Mouse (Mus musculus) heart, postnatal 10 days (tissue): ENCODE results near the gene Atp4b. TPM values are rescaled to one million over a fixed set of nuclear protein-coding genes. Genes with fewer than 3 reads are reported as not detected.

Experiments
- DNase-seq, 2 experiments: peaks; one replicate each; pipeline ENCODE4 v3.0.0; 2021
- intact Hi-C: fragments of 180-260 bp; cut with DNase I; formaldehyde crosslinking; loops from one replicate; pipeline ENCODE4 v1.15.1; 2025
- total RNA-seq, 2 experiments: library from RNA; stranded (reverse); gene quantifications; 2 replicates each; pipeline ENCODE4 v1.2.3; 2021

Gene Atp4b
- total RNA-seq, 2 experiments from 2014 or later = not detected

DNA sequence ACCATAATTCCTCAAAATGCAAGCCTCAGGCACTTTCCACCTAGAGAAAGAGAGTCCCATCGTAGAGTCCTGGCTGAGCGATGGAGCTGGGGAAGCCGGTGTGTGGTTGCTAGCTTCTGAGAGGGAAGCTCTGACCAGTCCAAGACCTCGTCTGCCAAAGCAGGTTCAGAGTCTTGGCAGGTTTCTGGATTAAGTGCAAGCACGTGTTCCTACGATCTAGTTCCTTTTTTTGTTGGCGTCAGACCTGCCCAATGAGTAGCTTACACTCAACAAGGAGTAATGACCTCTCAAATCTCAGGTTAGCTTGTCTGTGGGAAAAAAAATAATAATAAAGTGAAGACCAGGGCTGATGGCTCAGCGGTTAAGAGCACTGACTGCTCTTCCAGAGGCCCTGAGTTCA is 8.9 kb downstream of the Atp4b start:
- no peak for DNase-seq
- intact Hi-C loops = no loop called here

DNA sequence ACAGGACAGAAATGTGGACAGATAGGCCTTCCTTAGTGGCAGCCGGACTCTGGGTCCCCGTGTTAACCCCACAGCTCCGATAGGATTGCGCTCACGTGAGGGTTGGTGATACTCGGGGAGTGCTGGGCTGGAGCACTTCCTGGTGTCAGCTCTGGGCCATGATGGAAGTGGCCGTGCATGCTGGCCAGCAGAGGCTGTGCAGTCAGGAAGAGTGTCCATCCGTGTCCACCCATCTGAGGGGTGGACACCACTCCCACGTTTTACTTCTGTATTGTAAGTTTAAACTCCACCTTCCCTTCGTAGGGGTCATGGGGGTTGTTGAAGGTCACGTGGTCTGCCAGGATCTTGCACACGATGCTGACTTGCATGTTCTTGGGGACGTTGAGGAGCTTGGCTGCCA is 10.3 kb downstream of the Atp4b start:
- no peak for DNase-seq
- intact Hi-C loops = no loop called here

DNA sequence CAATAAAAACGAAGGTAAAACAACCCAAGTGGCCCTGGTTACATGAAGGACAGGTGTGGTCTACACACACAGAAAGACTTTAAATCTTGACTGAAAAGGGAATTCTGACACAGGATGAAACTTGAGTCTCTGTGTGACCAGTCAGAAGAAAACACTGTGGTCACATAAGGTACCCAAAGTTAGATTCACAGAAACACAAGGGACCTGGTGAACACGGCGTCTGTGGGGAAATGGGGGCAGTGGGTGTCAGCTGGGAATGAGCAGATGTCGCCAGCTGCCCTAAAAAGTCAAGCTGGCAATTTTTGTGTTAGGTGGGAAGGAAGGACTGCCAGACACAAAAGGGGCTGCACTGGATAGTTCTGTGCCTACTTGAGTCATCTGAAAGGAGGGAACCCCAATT is 13.6 kb downstream of the Atp4b start:
- DNase-seq = no peak
- intact Hi-C loops = no loop called here

DNA sequence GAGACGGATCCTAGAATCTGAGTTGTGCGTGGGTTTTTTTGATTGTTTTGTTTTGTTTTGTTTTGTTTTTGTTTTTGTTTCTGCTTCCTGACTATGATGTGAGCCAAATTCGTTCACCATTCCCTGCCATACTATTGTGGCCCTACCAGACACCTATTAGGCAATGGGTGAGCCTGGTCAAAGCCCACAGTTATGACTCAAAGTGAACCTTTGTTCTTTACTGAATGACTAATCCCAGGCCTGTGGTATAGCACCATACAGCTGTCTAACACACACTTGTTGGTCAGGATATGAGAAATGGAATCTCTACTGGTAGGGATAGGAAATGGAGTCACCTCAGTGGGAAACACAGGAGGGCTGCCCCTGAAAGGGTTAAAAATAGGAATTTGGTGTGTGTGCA is 14.1 kb downstream of the Atp4b start:
- intact Hi-C loops = no loop called here
- DNase-seq = no peak

DNA sequence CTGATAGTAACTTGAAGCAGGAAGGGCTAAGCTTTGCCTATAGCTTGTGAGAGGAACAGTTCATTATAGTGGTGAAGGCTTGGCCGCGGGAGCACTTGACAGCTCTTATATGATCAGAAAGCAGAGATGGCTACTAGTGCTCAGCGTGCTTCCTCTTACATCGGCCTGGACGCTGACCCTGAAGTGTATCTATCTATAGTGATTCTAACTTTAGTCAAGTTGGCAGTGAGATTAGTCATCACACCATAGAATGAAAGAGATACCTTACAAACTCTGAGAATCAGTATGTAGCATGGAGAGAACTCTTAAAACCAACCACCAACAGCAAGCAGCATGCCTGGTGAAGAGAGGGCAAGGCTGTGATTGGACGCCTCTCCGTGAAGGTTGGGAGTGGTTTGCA is 15.0 kb downstream of the Atp4b start:
- intact Hi-C loops = no loop called here
- no peak for DNase-seq

DNA sequence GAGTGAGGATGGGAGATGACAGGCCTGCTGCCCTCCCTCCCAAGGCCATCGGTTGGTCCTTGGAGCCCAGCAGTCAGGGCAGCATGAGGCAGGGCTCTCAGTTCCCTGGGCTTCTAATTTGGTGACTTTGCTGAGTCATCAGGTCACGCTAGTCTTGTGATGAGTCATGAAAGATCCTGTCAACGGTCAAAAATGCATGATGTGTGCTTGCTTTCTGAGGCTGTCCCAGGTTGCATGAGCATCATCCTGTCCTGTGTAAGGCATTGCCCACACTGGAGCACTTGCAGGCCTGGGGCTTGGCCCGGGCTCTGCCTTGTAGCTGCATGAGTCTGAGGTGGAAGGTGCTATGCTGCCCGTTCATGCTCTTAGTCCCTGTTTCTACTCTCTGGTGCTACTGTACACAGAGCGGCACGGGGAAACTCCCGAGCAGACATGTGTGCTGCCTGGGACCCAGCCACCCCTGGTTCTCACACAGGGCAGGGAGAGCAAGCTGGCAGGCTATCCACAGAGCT is 23.4 kb downstream of the Atp4b start:
- DNase-seq = no peak
- intact Hi-C loops = no loop called here

DNA sequence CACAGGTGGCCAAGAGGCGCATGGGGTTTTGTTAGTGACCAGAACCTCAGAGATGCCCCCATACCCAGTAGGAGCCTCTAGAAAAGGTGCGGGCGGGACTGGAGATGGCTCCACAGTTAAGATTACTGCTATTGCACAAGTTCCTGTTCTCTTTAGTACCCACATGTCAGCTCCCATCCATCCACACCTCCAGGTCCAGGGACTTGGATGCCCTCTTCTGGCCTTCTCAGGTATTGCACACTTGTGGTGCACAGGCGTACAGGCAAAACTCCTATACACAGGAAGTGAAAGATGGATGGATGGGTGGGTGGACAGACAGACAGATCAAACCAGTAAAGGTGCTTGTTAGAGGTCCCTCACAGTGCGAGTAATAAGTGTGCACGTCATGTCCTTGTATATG is 34.8 kb downstream of the Atp4b start:
- peak in 1 of 2 experiments; percentile 16 for DNase-seq

DNA sequence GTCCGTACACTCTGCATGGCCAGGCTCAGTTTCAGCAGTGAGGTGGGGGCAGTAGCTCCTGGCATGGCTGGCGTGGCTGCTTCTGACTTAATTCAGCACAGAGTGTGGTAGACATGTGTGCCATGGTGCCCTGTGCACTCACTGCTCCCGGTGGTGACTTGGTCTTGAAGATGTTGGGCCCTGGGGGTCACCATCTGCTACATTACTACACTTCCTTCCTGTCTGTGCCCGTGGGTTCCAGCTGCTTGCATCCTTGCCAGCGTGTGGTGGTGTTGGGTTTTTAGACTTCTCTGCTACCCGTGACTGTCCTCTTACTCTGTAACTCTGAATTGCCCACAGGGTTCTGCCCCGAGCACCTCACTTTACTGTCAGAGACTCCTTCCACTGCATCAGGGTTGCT is 36.4 kb downstream of the Atp4b start:
- intact Hi-C loops = no loop called here
- DNase-seq = no peak

More for the DNA sequence above, 34.8 kb downstream of the Atp4b start:
- intact Hi-C loops = no loop called here

DNA sequence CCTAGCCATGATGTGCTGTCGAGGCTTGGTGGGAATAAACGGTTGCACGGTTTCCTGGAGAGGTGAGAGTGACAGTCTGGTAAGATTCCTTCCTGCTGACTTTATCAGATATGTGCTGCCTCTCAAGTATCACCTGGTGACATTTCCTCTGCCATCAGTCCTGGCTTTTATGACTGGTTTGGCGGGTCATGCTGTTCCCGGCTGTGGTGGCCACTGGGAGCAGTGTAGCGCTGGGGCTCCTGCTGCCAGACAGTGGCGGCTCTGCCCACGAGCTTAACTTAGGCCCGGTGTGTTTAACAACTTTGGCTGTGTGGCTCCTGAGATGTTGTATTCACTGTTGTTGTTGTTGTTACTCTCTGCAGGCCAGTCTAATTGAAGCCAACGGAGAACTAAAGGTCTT is 39.9 kb downstream of the Atp4b start:
- DNase-seq = peak; percentile 13 to 18
- intact Hi-C loops = no loop called here

DNA sequence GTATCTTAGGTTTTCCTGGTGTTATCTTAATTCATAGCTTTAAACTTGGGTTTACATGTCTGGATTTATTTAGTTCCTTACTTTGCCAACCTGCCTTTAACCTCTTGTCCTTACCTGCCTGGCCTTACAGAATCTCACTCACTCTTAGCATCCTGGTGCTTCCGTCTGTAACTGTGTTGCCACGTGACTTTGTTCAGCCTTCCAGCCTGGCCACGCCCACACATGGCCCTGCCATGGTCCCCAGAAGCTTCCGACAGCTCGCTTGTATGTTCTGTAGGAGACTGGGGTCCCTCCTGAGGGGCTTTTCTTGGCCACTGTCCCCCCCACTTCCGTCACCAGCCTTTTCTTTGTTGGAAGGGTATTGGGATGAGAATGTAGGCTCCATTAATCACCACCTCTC is 40.4 kb downstream of the Atp4b start:
- no peak for DNase-seq
- intact Hi-C loops = no loop called here

DNA sequence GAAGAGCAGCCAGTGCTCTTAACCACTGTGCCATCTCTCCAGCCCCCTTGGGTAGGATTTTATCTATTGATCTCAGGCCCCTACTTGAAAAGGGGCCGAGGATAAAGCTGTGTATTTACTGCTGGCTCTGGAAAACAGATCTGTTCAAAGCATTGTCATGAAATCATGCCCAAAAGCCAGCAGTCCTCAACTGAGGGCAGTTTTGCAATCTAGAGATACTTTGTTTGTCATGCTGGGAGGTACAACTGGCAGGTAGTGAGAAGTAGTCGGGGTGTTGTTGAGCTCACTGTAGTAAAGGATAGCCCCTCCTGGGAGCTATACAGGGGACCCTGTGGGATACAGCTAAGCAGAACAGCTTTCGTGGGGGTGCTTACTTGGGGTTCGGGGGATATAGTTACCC is 42.7 kb downstream of the Atp4b start:
- no peak for DNase-seq
- intact Hi-C loops = no loop called here

DNA sequence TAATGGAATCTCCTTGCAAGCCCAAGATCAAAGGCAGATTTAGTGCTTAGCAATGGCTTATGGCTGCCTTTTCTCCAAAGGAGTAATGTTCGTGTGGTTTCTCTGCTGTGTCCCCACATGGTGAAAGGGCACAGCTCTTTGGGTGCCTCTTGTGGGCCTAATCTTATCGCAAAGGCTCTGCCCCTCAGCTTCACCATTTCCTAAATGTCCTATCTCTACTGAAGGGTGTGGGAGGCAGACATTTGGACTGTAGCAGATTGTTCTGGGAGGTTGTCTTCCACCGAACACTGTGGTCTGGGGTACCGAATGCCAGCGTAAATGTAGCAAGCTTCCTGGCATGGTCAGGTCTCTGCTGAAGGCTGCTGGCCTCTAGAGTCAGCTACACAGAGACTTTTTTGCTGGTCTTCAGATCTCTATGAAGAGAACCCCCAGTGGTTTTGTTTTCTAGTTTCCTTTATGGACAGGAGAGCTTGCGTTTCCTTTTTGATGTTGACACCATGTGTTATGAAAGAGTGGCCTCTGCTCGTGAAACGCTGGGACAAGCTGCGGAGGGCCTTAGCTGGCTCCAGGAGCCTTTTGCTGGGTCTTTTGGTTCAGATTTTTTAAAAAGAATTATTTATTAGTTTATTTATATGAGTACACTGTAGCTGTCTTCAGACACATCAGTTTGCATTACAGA is 43.3 kb downstream of the Atp4b start:
- no peak for DNase-seq
- intact Hi-C loops = no loop called here

DNA sequence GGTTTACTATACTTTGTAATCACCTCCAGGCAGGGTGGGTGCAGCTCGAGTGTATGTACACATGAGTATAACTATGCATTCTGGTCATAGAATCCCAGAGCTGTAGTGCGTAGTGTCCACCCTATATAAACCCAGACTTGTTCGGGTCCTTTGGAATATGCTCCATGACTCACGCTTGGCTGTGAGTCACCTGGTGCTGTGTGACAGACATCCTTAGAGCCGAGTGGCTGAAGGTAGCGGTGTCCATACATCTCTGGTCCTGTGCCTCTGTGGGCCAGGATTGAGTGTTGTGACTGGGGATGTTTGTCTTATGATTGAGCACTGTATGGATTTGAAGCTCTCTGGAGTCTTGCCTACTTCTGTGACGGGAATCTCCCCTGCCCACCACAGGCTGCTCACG is 44.0 kb downstream of the Atp4b start:
- intact Hi-C loops = no loop called here
- no peak for DNase-seq

DNA sequence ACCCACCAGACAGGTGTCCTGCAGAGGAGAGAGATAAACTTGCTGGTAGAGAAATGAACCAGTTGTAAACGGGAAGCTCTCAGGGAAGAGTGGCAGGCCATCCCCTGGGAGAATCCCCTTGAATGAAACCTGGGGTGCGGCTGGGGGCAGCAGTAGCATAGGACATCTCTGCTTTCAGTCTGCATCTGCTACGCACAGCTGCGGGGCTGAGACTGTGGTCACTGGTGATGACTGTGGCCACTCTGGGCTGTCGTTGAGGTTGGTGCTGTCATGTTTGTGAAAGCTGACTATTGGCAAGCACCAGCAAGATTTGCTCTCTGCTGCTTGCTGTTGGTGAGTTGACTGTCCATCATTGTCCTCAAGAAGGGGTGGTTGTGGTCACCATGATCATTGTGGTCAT is 45.0 kb downstream of the Atp4b start:
- no peak for DNase-seq
- intact Hi-C loops = no loop called here

DNA sequence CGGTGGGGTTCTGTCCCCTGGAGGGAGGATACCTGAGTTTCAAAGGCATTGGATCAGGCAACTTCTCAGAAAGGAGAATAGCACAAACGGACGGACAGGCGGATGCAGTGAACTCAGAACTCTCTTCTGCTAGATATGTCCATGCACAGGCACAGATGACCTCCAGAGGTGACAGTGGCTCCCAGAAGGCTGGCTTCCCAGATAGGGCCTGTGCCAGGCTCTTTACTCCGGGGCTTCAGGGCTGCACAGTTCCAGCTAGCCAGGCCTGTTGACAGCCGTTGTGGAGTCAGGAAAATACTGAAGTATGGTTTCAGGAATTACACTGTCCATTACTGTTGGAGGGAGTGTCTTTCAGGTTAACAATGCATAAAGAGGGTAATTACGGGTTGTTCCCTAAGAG is 46.6 kb downstream of the Atp4b start:
- intact Hi-C loops = no loop called here
- peak; percentile 67 to 73 for DNase-seq

DNA sequence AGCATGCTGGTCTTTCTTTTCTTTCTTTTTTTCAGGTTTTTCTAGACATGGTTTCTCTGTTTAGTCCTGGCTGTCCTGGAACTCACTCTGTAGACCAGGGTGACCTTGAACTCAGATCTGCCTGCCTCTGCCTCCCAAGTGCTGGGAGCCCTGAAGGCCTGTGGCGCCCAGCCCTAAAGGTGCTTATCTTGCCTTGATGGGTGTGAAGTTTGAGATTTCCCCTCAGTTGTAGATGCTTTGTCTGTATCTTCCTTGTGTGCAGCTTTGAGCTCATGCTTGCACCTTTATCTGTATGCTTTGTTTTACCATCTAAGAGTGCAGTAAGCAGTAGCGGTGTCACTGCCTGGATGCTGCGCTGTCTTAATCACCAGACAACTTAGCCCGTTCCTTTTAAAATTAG is 53.5 kb downstream of the Atp4b start:
- intact Hi-C loops = no loop called here

DNA sequence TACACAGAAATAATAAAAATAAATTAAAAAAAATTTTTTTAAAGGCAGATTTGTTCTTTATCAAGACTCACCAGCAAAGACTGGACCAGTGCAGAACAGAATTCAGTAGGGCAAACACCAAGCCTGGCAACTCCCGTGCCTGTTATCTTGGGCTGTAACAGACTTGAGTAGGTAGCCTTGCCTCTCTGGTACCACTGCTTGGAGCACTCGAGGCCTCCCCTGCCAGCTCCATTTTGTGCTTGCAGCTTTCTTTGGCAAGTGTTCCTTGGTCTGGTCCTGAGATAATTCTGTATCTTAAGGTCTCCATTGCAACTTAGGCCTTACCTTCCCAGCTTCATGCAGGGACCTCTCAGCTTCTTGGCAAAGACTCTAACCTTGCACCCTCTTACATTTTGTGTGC is 54.3 kb downstream of the Atp4b start:
- intact Hi-C loops = no loop called here
- DNase-seq = no peak

More for the DNA sequence above, 53.5 kb downstream of the Atp4b start:
- DNase-seq = no peak

DNA sequence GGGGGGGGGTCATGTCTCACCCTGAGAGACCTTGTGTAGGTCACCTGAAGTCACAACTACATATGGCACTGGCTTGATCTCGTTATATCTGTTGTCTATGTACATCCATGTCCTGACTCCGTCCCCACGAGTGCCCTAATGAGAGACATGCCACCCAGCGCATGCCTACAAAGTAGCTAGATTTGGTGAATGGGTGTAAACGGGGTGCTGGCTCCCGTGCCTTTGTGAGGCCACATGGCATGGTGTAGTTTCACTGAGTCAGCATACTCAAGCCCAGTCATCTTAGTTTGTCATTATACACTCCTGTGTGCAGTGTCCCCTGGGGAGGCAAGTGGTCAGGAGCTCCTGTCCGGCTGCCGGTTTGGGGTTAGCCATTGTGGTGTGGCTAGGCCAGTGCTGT is 56.0 kb downstream of the Atp4b start:
- no peak for DNase-seq
- intact Hi-C loops = no loop called here

DNA sequence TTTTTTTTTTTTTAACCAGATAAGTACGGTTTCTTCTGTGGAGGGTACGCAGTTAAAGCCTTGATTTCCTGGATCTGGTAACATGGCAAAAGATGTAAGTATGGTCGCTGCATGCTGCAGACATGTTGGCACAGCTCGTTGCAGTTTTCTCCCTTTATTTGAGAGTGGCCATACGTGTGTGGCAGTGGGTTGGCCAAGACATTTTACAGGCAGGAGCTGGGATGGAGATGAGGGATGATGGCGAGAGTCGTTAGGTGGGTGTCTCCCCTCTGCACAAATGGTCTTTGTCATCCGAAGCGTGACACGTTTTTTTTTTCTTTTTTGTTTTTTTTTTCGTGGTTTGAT is 57.0 kb downstream of the Atp4b start:
- intact Hi-C loops = no loop called here
- DNase-seq = no peak

DNA sequence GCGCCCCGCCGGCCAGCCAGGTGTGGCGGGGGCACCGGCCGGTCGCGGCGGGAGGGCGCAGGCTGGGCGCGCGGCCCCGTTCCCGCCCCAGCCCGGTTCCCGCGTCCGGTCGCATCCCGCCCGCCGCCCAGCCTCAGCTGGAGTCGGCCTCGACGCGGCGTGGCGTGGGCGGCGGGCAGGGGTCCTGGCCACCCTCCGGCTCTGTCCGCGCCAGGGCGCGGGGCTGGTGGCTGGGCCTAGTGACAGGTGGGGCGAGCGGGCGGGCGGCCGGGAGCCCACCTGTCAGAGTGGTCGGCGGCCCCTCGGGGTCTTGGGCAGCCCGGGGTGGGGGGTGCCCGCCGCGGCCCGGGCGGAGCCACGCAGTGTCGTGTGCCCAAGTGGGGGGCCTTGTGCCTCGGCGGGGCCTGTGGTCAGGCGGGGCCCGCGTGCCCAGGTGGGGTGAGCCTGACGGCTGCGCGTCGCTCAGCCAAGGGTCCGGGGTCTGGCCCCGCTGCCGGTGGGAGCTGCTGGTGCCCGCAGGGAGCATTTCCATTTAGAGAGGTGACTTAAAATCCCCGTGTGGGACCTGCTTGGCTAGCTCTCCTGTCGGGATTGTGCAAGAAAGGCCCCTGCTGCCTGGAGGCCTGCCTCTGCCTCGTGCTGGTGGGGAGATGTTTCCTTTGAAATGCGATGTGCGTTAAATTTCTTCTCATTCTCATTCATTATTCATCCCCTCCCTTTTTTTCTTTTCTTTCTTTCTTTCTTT is 57.6 kb downstream of the Atp4b start:
- intact Hi-C loops = no loop called here
- peak; percentile 34 to 40 for DNase-seq

DNA sequence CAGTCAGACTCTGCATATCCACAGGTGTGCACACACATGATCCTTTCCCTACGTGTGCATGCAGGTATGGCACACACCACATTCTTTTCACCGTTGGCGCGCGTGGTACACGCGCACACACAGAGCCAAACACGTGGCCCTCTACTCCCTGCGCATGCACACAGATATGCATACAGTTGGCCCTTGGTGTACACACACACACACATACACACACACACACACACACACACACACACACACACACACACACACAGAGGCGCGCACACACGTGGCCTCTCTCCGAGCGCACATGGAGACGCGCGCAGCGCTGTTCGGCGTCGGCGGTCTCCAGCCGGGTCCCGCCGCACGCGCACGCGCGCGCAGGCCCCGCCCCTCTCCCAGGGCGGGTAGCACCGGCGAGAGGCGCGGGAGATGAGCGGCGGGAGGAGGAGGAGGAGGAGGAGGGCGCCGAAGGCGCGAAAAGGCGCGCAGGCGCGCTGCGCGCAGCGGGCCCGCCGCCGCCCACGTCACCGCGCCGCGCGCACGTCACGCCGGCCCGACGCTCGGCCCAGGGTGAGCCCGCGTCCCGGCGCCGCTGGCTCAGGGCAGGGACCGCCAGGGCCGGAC is 58.3 kb downstream of the Atp4b start, which contains the start of gene Tfdp1:
Gene Tfdp1 (plus strand): TSS at position 497 of the 606 bp plus-strand sequence.
- intact Hi-C loops = no loop called here
- peak; percentile 80 to 81 for DNase-seq

DNA sequence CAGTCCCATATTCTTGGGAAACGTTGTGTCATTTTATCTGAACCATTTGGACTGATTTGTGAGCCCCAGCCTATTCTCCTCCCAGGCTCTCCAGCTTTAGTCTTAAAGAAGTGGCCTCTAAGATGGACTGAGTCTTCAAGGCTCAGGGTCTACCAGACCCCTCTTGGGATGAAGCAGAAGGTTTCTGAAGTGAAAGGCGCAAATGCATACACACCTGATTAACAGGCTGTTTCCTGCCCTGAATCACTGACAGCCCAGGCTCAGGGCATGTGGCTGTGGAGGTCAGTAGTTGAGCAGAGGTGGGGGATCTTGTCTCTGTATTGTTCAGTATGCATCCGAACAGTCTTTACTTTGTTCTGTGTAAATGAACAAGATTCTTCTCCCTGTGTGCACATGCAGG is 58.9 kb downstream of the Atp4b start:
- DNase-seq = no peak
- intact Hi-C loops = no loop called here
